Mouse (Mus musculus) heart, embryonic 14.5 days (tissue): ENCODE measurements at regions not wholly inside any gene's neighbourhood (a gene's known extent, or its start where the extent isn't known, plus 50 kb on each side); places are given as distances from the start of the nearest gene placed in this dataset.

Source experiments
- ATAC-seq: fragments of 200-750 bp; cut with Nextera tagmentation; 2 replicates; pipeline ENCODE4 v1.8.0; 2017; ENCODE audit warnings: low read depth, moderate TSS enrichment; ENCODE audit not compliant: insufficient number of reproducible peaks, insufficient read depth, low FRiP score
- H3K27ac ChIP-seq, 2 experiments: fragments of 200-500 bp in 1 of 2; fragments of 300-500 bp in 1 of 2; sonication (generic) in 1 of 2; replicated peaks in 1 of 2; 2 replicates each; pipeline ENCODE4 v1.5.1; 2012 to 2014; ENCODE audit warnings: low read depth in 2 of 2, low read length in 2 of 2, control low read depth in 1 of 2, mild to moderate bottlenecking in 1 of 2, mixed read lengths in 1 of 2; ENCODE audit not compliant: control insufficient read depth in 1 of 2, insufficient read depth in 1 of 2
- H3K27me3 ChIP-seq: fragments of 300-500 bp; sonication (generic); 2 replicates; pipeline ENCODE4 v1.6.1; 2014; ENCODE audit warnings: mild to moderate bottlenecking, low read length, control low read depth; ENCODE audit not compliant: control insufficient read depth, insufficient read depth
- H3K36me3 ChIP-seq: fragments of 300-500 bp; sonication (generic); 2 replicates; pipeline ENCODE4 v1.6.1; 2014; ENCODE audit warnings: mild to moderate bottlenecking, control low read depth, low read length, mixed read lengths; ENCODE audit not compliant: control insufficient read depth, insufficient read depth
- H3K4me1 ChIP-seq, 2 experiments: fragments of 200-500 bp in 1 of 2; fragments of 300-500 bp in 1 of 2; sonication (generic) in 1 of 2; 2 replicates each; pipeline ENCODE4 v1.6.1; 2012 to 2014; ENCODE audit warnings: low read length in 2 of 2, control low read depth in 1 of 2, mixed read lengths in 1 of 2; ENCODE audit not compliant: control insufficient read depth in 2 of 2, insufficient read depth in 2 of 2
- H3K4me2 ChIP-seq: fragments of 300-500 bp; sonication (generic); 2 replicates; pipeline ENCODE4 v1.6.1; 2014; ENCODE audit warnings: mild to moderate bottlenecking, low read length
- H3K4me3 ChIP-seq, 2 experiments: fragments of 200-500 bp in 1 of 2; fragments of 300-500 bp in 1 of 2; sonication (generic) in 1 of 2; 2 replicates each; pipeline ENCODE4 v1.5.1; 2012 to 2014; ENCODE audit warnings: low read length in 2 of 2, mild to moderate bottlenecking in 2 of 2, control low read depth in 1 of 2, low read depth in 1 of 2, moderate library complexity in 1 of 2; ENCODE audit not compliant: control insufficient read depth in 1 of 2, insufficient read depth in 1 of 2
- H3K9ac ChIP-seq: fragments of 300-500 bp; sonication (generic); 2 replicates; pipeline ENCODE4 v1.6.1; 2014; ENCODE audit warnings: mild to moderate bottlenecking, low read length
- H3K9me3 ChIP-seq: fragments of 300-500 bp; sonication (generic); 2 replicates; pipeline ENCODE4 v1.6.1; 2016; ENCODE audit warnings: low read length, control low read depth; ENCODE audit not compliant: control insufficient read depth
- WGBS: fragments of 180-500 bp; shearing (Covaris S2); extraction: QIAGEN DNeasy Blood & Tissue Kit; methylation state at CpG from one replicate; pipeline ENCODE4 v1.1.7; 2014; 5-methylcytosine and 5-hydroxymethylcytosine counted together

DNA sequence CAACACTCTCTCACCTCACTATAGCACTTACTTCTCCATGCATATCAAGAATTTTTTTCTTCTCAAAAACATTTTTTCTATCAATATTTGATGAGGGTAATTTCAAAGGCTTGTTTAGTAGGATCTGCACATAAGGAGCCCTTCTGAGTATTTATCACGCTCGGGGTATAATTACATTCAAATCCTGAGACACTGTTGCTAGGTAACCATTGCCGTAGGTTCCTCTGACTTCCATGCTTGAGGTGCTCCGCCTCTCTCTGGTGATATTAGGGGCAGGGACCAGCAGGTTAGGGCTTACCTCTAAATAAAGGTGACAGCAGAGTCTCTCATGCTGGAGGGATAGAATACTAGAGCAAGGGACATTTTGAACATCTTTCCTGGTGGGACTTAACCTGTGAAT, 54.4 kb upstream of the 9630041A04Rik start:
- Histone ChIP-seq H3K9ac (no peak overlapping the region), H3K9me3 (no peaks in the 10 kb centered on the region), H3K27ac (no peak overlapping the region), H3K36me3 (no peaks in the 10 kb centered on the region), H3K4me2 (no peak overlapping the region), H3K4me1 (no peaks in the 10 kb centered on the region), H3K27me3 (no peaks in the 10 kb centered on the region), H3K4me3 (no peak overlapping the region)
- no peak for ATAC-seq
- 79% methylated on average over 4 of the region's 4 CpGs for WGBS

DNA sequence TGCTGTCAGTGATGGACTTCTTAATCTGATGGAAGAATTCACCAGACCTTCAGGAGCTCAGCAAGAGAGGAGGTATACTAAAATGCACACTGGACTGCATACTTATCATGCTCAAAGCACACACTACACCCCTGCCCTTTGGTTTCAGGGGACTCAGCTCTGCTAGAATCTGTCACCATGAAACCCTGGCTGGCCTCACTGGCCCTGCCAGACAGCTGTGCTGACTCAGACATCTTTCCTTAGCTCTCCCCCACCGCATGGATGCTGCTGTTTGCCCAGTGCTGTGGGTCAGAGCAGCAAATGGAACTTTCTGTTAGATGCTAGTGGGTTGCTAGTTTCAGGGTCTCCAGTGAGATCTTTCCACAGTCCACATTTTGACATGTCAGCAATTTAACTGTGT, 64.9 kb upstream of the 9630041A04Rik start:
- H3K4me1 ChIP-seq, result no peaks in the 10 kb centered on the region
- H3K9ac ChIP-seq, result no peak overlapping the region
- H3K27ac ChIP-seq, result no peak overlapping the region
- H3K27me3 ChIP-seq, result no peaks in the 10 kb centered on the region
- no peaks in the 10 kb centered on the region for H3K36me3 ChIP-seq
- no peaks in the 10 kb centered on the region for H3K9me3 ChIP-seq
- WGBS, result 56% methylated on average over 1 of the region's 1 CpGs
- H3K4me2 ChIP-seq, result no peak overlapping the region
- no peak overlapping the region for H3K4me3 ChIP-seq
- no peak for ATAC-seq

DNA sequence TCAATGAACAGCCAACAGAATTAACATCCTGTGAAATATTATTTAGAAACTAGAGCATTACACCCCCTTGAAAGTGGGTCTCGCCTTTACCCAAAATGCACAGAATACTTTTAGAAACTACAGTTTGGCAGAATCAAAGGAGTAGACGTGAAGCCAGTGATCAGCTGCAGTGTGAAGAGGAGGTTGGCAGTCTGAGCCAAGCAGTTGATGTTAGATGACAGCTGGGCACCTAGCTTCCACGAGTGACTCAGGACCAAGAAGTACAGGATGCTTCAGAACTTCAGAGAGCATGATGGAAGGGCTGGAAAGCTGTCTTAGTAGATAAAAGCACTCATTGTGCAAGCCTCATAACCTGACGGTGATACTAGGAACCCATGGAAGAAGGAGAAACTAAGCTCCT, 65.6 kb upstream of the 9630041A04Rik start:
- H3K9ac ChIP-seq, result no peak overlapping the region
- no peak overlapping the region for H3K4me3 ChIP-seq
- H3K27me3 ChIP-seq, result no peaks in the 10 kb centered on the region
- no peak overlapping the region for H3K27ac ChIP-seq
- H3K36me3 ChIP-seq, result no peaks in the 10 kb centered on the region
- 57% methylated on average over 4 of the region's 4 CpGs for WGBS
- H3K9me3 ChIP-seq, result no peaks in the 10 kb centered on the region
- H3K4me2 ChIP-seq, result no peak overlapping the region
- ATAC-seq, result no peak
- no peaks in the 10 kb centered on the region for H3K4me1 ChIP-seq

DNA sequence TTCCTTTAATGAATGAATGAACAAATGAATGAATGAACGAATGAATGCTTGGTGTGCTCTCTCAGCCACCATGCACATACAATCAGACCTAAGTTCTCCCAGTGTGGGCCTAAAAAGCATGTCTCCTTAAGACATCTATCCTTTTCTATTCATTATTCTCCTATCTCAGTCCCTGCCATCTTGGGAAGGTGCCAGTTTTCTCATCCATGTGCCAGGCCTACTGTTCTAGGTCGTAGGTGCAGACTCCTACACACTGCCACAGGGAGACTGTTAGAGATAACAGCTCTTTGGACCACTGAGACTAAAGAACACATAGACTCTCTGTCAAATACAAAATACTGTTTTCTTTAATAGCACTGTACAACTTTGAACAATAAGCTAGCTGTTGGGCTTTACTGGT, 66.2 kb upstream of the 9630041A04Rik start:
- Histone ChIP-seq H3K4me3 (no peak overlapping the region), H3K4me2 (no peak overlapping the region), H3K36me3 (no peaks in the 10 kb centered on the region), H3K27ac (no peak overlapping the region), H3K9me3 (no peaks in the 10 kb centered on the region), H3K9ac (no peak overlapping the region), H3K27me3 (no peaks in the 10 kb centered on the region), H3K4me1 (no peaks in the 10 kb centered on the region)
- no peak for ATAC-seq
- WGBS, result 57% methylated on average over 2 of the region's 2 CpGs

DNA sequence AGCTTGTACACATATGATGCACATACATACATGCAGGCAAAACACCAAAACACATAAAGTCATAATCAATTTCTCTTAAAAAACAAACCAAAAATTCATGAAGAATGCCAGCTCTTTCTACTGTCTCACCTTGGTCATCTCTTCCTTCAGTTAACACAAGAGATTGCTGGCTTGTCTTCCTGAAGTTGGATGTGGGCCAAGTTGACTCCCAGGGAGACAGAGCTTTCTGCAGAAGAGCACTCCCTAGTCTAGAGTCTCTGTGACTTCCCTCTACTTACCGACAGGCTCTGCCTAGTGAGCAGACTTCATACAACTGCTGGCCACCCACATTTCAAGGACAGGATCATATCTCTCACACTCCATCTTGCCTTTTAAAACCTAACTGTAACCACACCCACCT, 70.7 kb upstream of the 9630041A04Rik start:
- no peak overlapping the region for H3K27ac ChIP-seq
- no peak for ATAC-seq
- 55% methylated on average over 1 of the region's 1 CpGs for WGBS

DNA sequence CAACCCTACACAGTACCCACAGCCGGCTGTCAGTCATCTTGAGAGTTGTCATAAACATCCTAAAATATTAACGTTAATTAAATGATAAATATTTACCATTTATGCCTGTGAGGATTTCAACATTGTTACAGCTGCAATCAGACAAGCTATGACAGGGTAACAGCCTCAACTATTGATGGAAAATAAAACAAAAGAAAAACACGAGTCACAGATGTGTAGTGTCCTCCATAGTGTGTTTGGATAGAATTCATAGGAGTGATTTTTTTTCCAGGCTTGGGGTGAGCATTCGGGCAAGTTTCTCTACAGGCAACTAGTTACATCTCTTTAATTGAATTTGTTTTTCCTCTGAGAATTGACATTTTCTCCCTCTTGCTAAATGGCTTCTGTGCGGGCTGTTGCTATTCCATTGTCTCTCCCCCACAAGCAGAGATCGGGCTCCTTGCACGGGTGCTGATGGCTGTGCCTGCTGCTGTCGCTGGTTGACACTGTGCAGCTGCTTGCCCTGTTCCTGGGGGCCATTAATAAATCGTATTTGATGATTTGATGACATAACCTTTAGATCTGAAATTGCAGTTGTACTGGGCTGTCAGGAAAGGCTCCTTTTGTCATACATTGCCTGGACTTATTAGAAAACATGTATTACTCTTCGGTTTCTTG, 120.6 kb upstream of the 9630041A04Rik start:
- no peak for ATAC-seq
- 52% methylated on average over 10 of the region's 10 CpGs for WGBS

More for the DNA sequence above, 70.7 kb upstream of the 9630041A04Rik start:
- H3K9ac ChIP-seq, result no peak overlapping the region
- no peak overlapping the region for H3K4me3 ChIP-seq
- H3K4me2 ChIP-seq, result no peak overlapping the region
- no peaks in the 10 kb centered on the region for H3K36me3 ChIP-seq
- no peaks in the 10 kb centered on the region for H3K27me3 ChIP-seq
- no peaks in the 10 kb centered on the region for H3K4me1 ChIP-seq
- H3K9me3 ChIP-seq, result no peaks in the 10 kb centered on the region

DNA sequence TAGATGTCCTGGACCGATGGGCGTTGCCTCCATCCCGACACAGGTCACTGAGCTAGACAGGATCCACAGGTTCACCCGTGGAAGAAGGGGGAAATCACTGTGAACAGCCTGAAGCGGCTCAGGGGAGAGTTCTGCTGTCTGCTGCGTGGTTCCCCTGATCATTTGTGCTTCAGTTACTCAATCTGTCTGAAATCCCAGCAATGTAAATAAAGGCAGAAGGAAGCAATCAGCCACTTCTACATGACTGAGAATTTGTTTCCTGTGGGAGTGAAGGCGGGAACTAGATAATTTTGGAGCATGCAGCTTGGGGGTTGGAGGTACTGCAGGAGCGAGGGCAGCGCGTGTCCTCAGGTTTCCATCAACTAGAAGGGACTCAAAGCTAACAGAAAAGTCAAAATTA, 122.3 kb upstream of the 9630041A04Rik start:
- 53% methylated on average over 10 of the region's 10 CpGs for WGBS
- H3K27me3 ChIP-seq, result no peaks in the 10 kb centered on the region
- H3K36me3 ChIP-seq, result no peaks in the 10 kb centered on the region
- no peaks in the 10 kb centered on the region for H3K9me3 ChIP-seq
- ATAC-seq, result no peak
- no peak overlapping the region for H3K9ac ChIP-seq
- H3K4me3 ChIP-seq, result no peak overlapping the region
- H3K4me2 ChIP-seq, result no peak overlapping the region
- no peak overlapping the region for H3K27ac ChIP-seq
- H3K4me1 ChIP-seq, result peaks cover 0 to 6% of the 10 kb centered on the region in 2 experiments; a peak in 2 of 4 replicates

More for the DNA sequence above, 120.6 kb upstream of the 9630041A04Rik start:
- no peaks in the 10 kb centered on the region for H3K36me3 ChIP-seq
- no peak overlapping the region for H3K27ac ChIP-seq
- H3K27me3 ChIP-seq, result no peaks in the 10 kb centered on the region
- no peak overlapping the region for H3K4me3 ChIP-seq
- no peak overlapping the region for H3K4me2 ChIP-seq
- H3K9ac ChIP-seq, result no peak overlapping the region
- peaks cover 0 to 6% of the 10 kb centered on the region in 2 experiments; a peak in 2 of 4 replicates for H3K4me1 ChIP-seq
- H3K9me3 ChIP-seq, result no peaks in the 10 kb centered on the region

DNA sequence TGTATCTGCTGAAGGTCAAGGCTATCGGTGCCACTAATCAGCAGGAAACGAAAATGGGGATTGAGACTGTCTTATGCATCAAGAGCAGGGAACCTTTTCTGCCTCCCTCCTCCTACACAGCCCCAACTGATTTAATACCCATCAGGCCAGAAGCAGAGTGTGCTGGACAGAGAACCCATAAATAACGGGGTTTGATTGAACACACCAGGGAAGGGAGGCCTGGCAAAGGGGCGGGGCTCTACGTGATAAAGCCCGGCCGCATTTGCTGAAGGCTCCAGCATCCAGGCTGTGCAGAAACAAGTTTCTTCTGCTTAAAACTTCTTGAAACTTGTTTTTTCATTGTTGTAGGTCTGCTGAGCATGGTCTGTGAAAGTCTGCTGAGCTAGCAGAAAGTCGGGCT, 127.4 kb upstream of the 9630041A04Rik start:
- 60% methylated on average over 8 of the region's 8 CpGs for WGBS
- Histone ChIP-seq H3K9ac (no peak overlapping the region), H3K4me2 (no peak overlapping the region), H3K9me3 (no peaks in the 10 kb centered on the region), H3K4me3 (no peak overlapping the region), H3K27ac (no peak overlapping the region), H3K4me1 (peaks cover 0 to 2% of the 10 kb centered on the region in 2 experiments; a peak in 1 of 4 replicates), H3K27me3 (no peaks in the 10 kb centered on the region), H3K36me3 (no peaks in the 10 kb centered on the region)
- no peak for ATAC-seq
